Mouse (Mus musculus): ENCODE data around the gene Lmna.

The Lmna gene

GRCm38 (mm10) chr3:88501366-88502030 lies 8.3 kb downstream of the Lmna start:
- DNase-seq (ENCODE audit: low read depth, low spot score): no peak

GRCm38 (mm10) chr3:88500655-88501365 lies 8.9 kb downstream of the Lmna start:
- no peak for DNase-seq (ENCODE audit: low read depth, low spot score)

GRCm38 (mm10) chr3:88500087-88500486 lies 9.7 kb downstream of the Lmna start:
- DNase-seq (ENCODE audit: low read depth, low spot score): no peak

- DNase-seq (ENCODE audit: low read depth, low spot score): no peak
These were observed 10.2 kb downstream of the Lmna start for GRCm38 (mm10) chr3:88499580-88499979.

- DNase-seq (ENCODE audit: low read depth, low spot score): no peak
These were observed 13.9 kb downstream of the Lmna start for GRCm38 (mm10) chr3:88495741-88496415.

GRCm38 (mm10) chr3:88494836-88495628 lies 14.7 kb downstream of the Lmna start:
- DNase-seq (ENCODE audit: low read depth, low spot score): no peak

- DNase-seq (ENCODE audit: low read depth, low spot score): no peak
These were observed 15.8 kb downstream of the Lmna start for GRCm38 (mm10) chr3:88493706-88494582.

- no peak for DNase-seq (ENCODE audit: low read depth, low spot score)
These were observed 22.4 kb downstream of the Lmna start for GRCm38 (mm10) chr3:88487396-88487795.

- no peak for DNase-seq (ENCODE audit: low read depth, low spot score)
These were observed 22.9 kb downstream of the Lmna start for GRCm38 (mm10) chr3:88486887-88487286.

GRCm38 (mm10) chr3:88486043-88486442 lies 23.7 kb downstream of the Lmna start:
- DNase-seq (ENCODE audit: low read depth, low spot score): no peak

- no peak for DNase-seq (ENCODE audit: low read depth, low spot score)
These were observed 25.0 kb downstream of the Lmna start for GRCm38 (mm10) chr3:88484597-88485316.

- DNase-seq (ENCODE audit: low read depth, low spot score): peak; percentile 49
These were observed 26.1 kb downstream of the Lmna start for GRCm38 (mm10) chr3:88483621-88484020.

GRCm38 (mm10) chr3:88483141-88483540 lies 26.6 kb downstream of the Lmna start:
- DNase-seq (ENCODE audit: low read depth, low spot score): no peak

GRCm38 (mm10) chr3:88482336-88482735 lies 27.4 kb downstream of the Lmna start:
- DNase-seq (ENCODE audit: low read depth, low spot score): no peak

GRCm38 (mm10) chr3:88481372-88482040 lies 28.2 kb downstream of the Lmna start:
- DNase-seq (ENCODE audit: low read depth, low spot score): no peak

GRCm38 (mm10) chr3:88480679-88481078 lies 29.1 kb downstream of the Lmna start:
- no peak for DNase-seq (ENCODE audit: low read depth, low spot score)

- no peak for DNase-seq (ENCODE audit: low read depth, low spot score)
These were observed 29.9 kb downstream of the Lmna start for GRCm38 (mm10) chr3:88479828-88480227.

GRCm38 (mm10) chr3:88479163-88479562 lies 30.6 kb downstream of the Lmna start:
- no peak for DNase-seq (ENCODE audit: low read depth, low spot score)

- peak; percentile 41 for DNase-seq (ENCODE audit: low read depth, low spot score)
These were observed 32.0 kb downstream of the Lmna start for GRCm38 (mm10) chr3:88477735-88478134.

- DNase-seq (ENCODE audit: low read depth, low spot score): no peak
These were observed 33.4 kb downstream of the Lmna start for GRCm38 (mm10) chr3:88476403-88476802.

All from retina, adult 2 months (tissue).